Mouse (Mus musculus): Measurements from ENCODE around the gene Mapk1.

DNA sequence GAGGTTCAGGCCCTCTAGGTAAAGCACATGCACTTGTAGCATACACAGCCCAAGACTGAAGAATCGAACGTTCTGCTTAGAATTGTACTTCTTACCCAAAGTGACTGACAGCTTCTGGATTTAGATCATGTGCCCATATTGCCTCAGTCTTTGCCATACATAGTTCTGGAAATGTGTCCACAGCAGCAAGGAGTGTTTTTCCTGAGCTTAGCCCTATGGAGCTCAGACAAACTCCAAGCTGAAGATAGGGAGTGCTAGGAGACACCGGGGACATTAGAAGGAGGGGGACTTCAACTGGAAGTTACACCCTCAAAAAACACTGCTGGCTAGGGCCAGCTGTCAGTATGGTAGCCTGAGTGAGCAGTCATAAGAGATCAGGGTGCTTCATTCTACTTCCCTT, 57.5 kb downstream of the Mapk1 start:
- TF ChIP-seq CTCF (IDR thresholded peaks at IDR 0.05) (no peak), EP300 (IDR thresholded peaks at IDR 0.05) (no peak)

Measured in lung, postnatal 0 days (tissue).